Mouse (Mus musculus) heart, embryonic 13.5 days (tissue): ENCODE data around the gene Rbms1. TPM values are rescaled to one million over a fixed set of nuclear protein-coding genes. Genes with fewer than 3 reads are reported as not detected.

Experiments used
- ATAC-seq: fragments of 200-750 bp; cut with Nextera tagmentation; 2 replicates; pipeline ENCODE4 v1.8.0; 2017; ENCODE audit warnings: moderate TSS enrichment; ENCODE audit not compliant: insufficient number of reproducible peaks, low FRiP score, low TSS enrichment; ENCODE audit errors: extremely low read depth
- H3K27ac ChIP-seq: fragments of 300-500 bp; sonication (generic); replicated peaks from 2 replicates; pipeline ENCODE4 v1.5.1; 2015; ENCODE audit warnings: moderate library complexity, mild to moderate bottlenecking, inconsistent platforms
- H3K27me3 ChIP-seq: fragments of 300-500 bp; sonication (generic); replicated peaks from 2 replicates; pipeline ENCODE4 v1.6.1; 2015; ENCODE audit warnings: mild to moderate bottlenecking, inconsistent platforms
- H3K36me3 ChIP-seq: fragments of 300-500 bp; sonication (generic); 2 replicates; pipeline ENCODE4 v1.6.1; 2015; ENCODE audit warnings: mild to moderate bottlenecking, inconsistent platforms
- H3K4me1 ChIP-seq: fragments of 300-500 bp; sonication (generic); 2 replicates; pipeline ENCODE4 v1.6.1; 2015; ENCODE audit warnings: inconsistent platforms
- H3K4me2 ChIP-seq: fragments of 300-500 bp; sonication (generic); 2 replicates; pipeline ENCODE4 v1.6.1; 2015; ENCODE audit warnings: inconsistent platforms, mild to moderate bottlenecking, moderate library complexity
- H3K4me3 ChIP-seq: fragments of 300-500 bp; sonication (generic); 2 replicates; pipeline ENCODE4 v1.5.1; 2015; ENCODE audit warnings: moderate library complexity, mild to moderate bottlenecking, inconsistent platforms
- H3K9ac ChIP-seq: fragments of 300-500 bp; sonication (generic); 2 replicates; pipeline ENCODE4 v1.6.1; 2015; ENCODE audit warnings: inconsistent platforms, mild to moderate bottlenecking, moderate library complexity
- H3K9me3 ChIP-seq: fragments of 300-500 bp; sonication (generic); 2 replicates; pipeline ENCODE4 v1.6.1; 2016; ENCODE audit warnings: inconsistent platforms
- WGBS: fragments of 180-500 bp; shearing (Covaris S2); methylation state at CpG from one replicate; pipeline ENCODE4 v1.1.7; 2015; ENCODE audit warnings: mixed read lengths; 5-methylcytosine and 5-hydroxymethylcytosine counted together
- polyA plus RNA-seq: library from polyadenylated mRNA; unstranded; fragments of >200 nt; fragmentation: Nextera tagmentation; extraction: Ambion mirVana; gene quantifications from 2 replicates; pipeline ENCODE4 v1.2.1, GENCODE M21; 2015

Rbms1 gene
- polyA plus RNA-seq, 1 experiment from 2014 or later, result 89.2 TPM

DNA sequence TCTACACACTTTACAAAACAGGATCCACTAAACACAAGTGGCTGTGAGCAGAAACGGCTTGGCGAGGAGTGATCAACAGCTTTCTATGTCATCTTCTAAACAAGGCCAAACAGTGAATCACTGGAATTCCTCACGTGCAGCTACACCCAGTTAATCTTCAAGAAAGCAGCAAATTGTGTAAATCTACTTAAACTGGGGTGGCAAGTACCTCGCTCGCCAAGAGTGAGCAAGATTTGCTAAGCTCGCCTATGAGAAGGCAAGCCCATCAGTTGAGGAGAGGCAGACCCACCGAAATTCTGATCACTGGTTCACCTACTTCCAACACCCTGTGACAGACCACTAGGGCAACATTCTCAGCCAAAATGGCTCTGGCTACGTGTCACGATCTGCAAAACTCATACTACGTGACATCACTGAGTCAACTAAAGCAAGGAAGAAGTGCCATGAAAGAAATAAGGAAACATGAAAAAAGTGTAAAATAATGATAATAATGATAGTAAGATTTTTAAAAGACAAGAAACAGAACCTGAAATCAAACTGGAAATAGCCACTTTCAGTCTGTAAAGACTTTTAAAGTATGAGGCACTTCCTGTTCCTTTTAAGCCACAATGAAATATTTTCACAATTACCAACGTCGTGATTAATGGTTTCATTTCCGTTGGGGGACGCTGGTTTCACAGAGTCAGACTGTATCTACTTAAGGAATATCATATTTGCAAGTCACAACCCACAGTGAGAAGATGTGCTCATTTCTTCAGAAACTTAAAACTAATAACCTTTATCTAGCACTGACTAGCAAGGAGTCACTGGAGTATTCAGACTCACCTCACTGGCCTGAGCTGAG is 85.2 kb downstream of the Rbms1 start:
- H3K4me1 ChIP-seq, result peaks cover 87% of the 10 kb centered on the region
- WGBS, result 50% methylated on average over 14 of the region's 14 CpGs

DNA sequence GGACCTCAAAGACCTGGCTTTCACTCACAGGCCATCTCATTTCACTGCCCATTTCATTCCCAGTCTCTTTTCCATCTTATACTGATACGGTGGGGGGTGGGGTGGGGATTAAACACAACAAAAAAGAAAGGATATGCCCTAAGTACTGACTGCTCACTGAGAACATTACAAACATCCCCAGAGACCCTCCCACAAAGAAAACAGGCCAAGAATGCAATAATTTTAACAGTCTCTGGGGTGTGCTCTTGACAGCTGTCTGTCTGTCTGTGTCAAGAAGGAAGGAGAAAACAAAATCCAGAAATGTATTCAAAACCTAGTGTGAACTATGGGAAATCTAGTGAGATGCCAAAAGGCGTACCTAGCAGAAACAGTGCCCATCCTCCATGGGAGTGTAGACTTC is 86.1 kb downstream of the Rbms1 start:
- 0 out of 2 replicates have a peak overlapping the region, but pooled peaks have one; percentile 10 for H3K4me2 ChIP-seq
- H3K36me3 ChIP-seq, result peaks cover 5% of the 10 kb centered on the region; the same call in 1 of the 2 replicates
- peak overlapping the region; percentile 60; the same call in 1 of the 2 replicates for H3K9ac ChIP-seq
- H3K4me3 ChIP-seq, result no peak overlapping the region
- H3K9me3 ChIP-seq, result no peaks in the 10 kb centered on the region
- 53% methylated on average over 2 of the region's 2 CpGs for WGBS
- peak overlapping the region; percentile 21; the same call in 1 of the 2 replicates for H3K27ac ChIP-seq
- no peaks in the 10 kb centered on the region for H3K27me3 ChIP-seq
- ATAC-seq, result no peak
- H3K4me1 ChIP-seq, result peaks cover 87% of the 10 kb centered on the region

More for the DNA sequence above, 85.2 kb downstream of the Rbms1 start:
- Histone ChIP-seq H3K4me2 (peak overlapping the region; percentile 38), H3K36me3 (peaks cover 5% of the 10 kb centered on the region; the same call in 1 of the 2 replicates), H3K9me3 (no peaks in the 10 kb centered on the region), H3K4me3 (no peak overlapping the region), H3K9ac (no peak overlapping the region), H3K27me3 (no peaks in the 10 kb centered on the region), H3K27ac (peak overlapping the region; percentile 21; the same call in 1 of the 2 replicates)
- ATAC-seq, result no peak

DNA sequence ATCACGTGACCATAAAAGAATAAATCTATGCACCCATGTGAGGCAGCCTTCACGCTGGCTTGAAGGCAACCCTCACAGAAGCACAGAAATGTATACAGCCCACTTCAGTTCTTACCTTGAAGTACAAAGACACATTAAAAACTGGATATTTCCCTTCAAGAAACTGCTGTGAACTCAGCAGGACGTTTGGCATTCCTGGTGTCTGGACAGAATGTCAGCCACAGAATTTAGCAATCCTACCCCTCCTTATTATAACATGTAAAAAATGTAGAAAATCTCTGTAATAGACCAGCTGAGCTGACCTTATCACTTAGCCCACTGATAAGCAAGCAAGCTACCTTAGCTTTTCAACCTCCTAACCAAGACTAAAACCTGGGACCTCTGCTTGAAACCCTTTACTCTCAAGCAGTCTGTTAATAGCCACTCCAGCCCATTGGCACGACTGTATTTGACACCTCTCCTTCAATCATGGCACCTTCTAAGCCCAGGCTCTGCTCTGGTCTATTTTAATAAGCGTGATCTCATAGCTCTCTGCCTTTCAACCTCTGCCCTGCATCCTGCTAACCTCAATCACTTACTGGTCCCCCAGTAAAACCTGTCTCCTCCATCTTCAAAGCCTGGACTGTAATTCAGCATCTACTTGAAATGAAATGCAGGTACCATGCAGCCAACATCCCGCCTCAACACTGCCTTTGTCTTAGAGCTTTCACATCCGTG is 90.7 kb downstream of the Rbms1 start:
- Histone ChIP-seq H3K9ac (no peak overlapping the region), H3K4me2 (0 out of 2 replicates have a peak overlapping the region, but pooled peaks have one; percentile 1), H3K4me1 (peaks cover 97% of the 10 kb centered on the region), H3K27ac (peak overlapping the region; percentile 64), H3K9me3 (no peaks in the 10 kb centered on the region), H3K36me3 (no peaks in the 10 kb centered on the region), H3K27me3 (no peaks in the 10 kb centered on the region), H3K4me3 (no peak overlapping the region)
- ATAC-seq, result no peak
- 47% methylated on average over 7 of the region's 7 CpGs for WGBS

GRCm38 (mm10) chr2:60871001-60871400 is 92.0 kb downstream of the Rbms1 start:
- H3K27ac ChIP-seq, result peak overlapping the region; percentile 64
- 14% methylated on average over 5 of the region's 5 CpGs for WGBS
- no peak; the same call in 1 of the 2 replicates for ATAC-seq
- H3K27me3 ChIP-seq, result no peaks in the 10 kb centered on the region
- H3K4me1 ChIP-seq, result peaks cover 97% of the 10 kb centered on the region
- H3K9me3 ChIP-seq, result no peaks in the 10 kb centered on the region
- H3K36me3 ChIP-seq, result no peaks in the 10 kb centered on the region
- H3K4me2 ChIP-seq, result peak overlapping the region; percentile 20
- no peak overlapping the region for H3K4me3 ChIP-seq
- no peak overlapping the region for H3K9ac ChIP-seq

DNA sequence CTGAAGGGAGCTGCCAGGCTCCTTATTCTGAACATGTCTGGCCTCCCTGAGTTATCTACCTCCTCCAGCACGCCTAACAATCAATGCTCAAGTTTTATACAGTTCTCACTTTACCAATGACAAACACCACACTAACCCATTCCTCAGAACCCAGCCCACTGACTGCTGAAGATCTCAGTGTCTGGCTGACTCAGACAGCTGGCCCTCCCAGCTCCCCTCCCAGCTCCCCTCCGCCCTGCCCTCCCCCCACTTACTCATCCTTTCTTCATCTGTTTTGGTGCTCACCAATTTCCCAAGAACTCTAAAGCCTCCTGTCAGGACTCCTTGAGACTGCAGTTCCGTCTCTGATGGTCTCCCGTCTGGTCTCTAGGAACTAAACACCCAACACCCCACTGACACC is 92.5 kb downstream of the Rbms1 start:
- ATAC-seq, result no peak
- WGBS, result 30% methylated on average over 4 of the region's 4 CpGs
- Histone ChIP-seq H3K4me3 (no peak overlapping the region), H3K36me3 (no peaks in the 10 kb centered on the region), H3K9ac (no peak overlapping the region), H3K27ac (peak overlapping the region; percentile 64), H3K9me3 (no peaks in the 10 kb centered on the region), H3K27me3 (no peaks in the 10 kb centered on the region), H3K4me1 (peaks cover 96% of the 10 kb centered on the region), H3K4me2 (peak overlapping the region; percentile 20)

DNA sequence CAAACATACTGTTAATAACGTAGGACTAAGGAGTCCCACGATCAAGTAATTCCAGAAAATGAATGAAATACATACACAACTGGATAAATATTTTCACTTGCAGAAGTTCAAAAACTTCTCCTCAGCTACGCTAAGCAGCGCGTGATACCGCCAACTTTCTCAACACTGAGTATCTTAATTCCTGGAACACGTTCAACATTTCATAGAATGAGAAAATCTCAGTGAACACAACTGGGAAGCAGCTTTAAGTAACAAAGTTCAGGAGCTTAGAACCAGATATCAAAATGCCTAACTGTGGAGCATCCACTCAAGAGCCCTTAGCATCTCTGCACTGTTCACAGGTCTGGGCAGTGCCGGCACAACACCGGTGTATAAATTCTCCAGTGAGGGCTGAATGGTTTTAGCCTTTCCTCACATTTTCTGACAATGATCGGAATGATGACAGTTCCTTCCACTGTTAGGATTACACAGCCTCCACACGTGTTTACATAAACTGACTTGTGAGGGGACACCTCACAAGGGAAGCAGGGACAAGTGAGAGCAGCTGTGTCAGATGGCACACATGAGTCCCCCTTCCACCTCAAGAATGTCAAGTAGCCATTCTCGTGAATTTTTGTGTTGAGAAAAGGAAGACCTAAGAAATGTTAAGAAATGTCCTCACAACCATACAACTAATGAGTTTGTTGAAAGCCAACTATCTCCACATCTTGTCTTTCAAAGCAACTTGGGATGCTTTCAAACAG is 93.8 kb downstream of the Rbms1 start:
- WGBS, result 55% methylated on average over 12 of the region's 12 CpGs
- no peak overlapping the region for H3K4me3 ChIP-seq
- H3K9ac ChIP-seq, result no peak overlapping the region
- H3K27ac ChIP-seq, result peak overlapping the region; percentile 17; the same call in 1 of the 2 replicates
- no peaks in the 10 kb centered on the region for H3K36me3 ChIP-seq
- no peaks in the 10 kb centered on the region for H3K9me3 ChIP-seq
- no peaks in the 10 kb centered on the region for H3K27me3 ChIP-seq
- H3K4me1 ChIP-seq, result peaks cover 98% of the 10 kb centered on the region
- H3K4me2 ChIP-seq, result no peak overlapping the region
- no peak for ATAC-seq

- peaks cover 98% of the 10 kb centered on the region for H3K4me1 ChIP-seq
- no peak overlapping the region for H3K27ac ChIP-seq
- H3K9me3 ChIP-seq, result no peaks in the 10 kb centered on the region
- no peak overlapping the region for H3K4me2 ChIP-seq
- 37% methylated on average over 4 of the region's 4 CpGs for WGBS
- ATAC-seq, result no peak
- no peak overlapping the region for H3K9ac ChIP-seq
- no peaks in the 10 kb centered on the region for H3K36me3 ChIP-seq
- H3K4me3 ChIP-seq, result no peak overlapping the region
- H3K27me3 ChIP-seq, result no peaks in the 10 kb centered on the region
Observed at GRCm38 (mm10) chr2:60868060-60868662, 94.8 kb downstream of the Rbms1 start.

DNA sequence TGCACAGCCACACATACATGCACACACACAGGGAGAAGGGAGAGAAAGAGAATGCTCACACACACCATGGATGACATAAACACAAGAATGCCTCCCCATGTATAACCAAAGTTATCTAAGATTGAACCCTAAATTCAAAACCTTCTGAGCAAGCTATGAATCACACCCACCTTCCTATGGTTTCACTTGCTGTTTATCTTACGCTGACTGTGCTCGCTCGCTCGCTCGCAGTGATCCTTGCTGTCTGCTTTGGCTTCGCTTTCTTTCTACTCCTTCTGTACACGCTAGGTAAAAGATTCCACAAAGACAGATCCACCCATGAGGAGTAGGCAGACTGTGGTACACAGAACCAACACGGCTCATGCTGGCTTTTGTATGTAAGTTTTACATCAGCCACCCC is 95.7 kb downstream of the Rbms1 start:
- H3K9ac ChIP-seq, result no peak overlapping the region
- H3K4me2 ChIP-seq, result no peak overlapping the region
- peaks cover 93% of the 10 kb centered on the region for H3K4me1 ChIP-seq

DNA sequence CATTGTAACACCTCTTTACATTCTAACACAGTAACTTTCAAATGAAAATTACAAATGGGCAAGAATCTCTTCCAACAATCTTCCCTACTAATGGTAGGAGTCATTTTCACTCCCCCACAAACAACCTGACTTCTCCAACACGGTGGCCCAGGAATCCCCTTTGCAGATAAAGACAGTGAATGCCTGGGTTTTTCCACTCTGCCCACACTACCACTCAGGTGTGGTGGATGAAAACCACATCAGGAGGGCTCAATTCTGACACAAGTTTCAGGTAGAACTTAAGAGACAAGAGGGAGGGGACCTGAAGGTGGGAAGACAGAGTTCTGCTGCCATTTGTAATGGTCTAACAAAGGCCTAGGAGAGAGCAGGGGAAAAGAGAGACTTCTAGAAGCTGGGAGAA is 97.1 kb downstream of the Rbms1 start:
- Histone ChIP-seq H3K4me1 (peaks cover 79% of the 10 kb centered on the region), H3K27me3 (no peaks in the 10 kb centered on the region), H3K27ac (no peak overlapping the region), H3K9me3 (no peaks in the 10 kb centered on the region), H3K9ac (no peak overlapping the region), H3K4me3 (no peak overlapping the region), H3K4me2 (no peak overlapping the region), H3K36me3 (peaks cover 13% of the 10 kb centered on the region)
- WGBS, result 9% methylated on average over 1 of the region's 1 CpGs
- no peak for ATAC-seq

More for the DNA sequence above, 95.7 kb downstream of the Rbms1 start:
- ATAC-seq, result no peak
- H3K9me3 ChIP-seq, result no peaks in the 10 kb centered on the region
- H3K27me3 ChIP-seq, result no peaks in the 10 kb centered on the region
- 86% methylated on average over 8 of the region's 8 CpGs for WGBS
- peaks cover 6% of the 10 kb centered on the region; the same call in 1 of the 2 replicates for H3K36me3 ChIP-seq
- H3K4me3 ChIP-seq, result no peak overlapping the region
- no peak overlapping the region for H3K27ac ChIP-seq

GRCm38 (mm10) chr2:60864977-60865376 is 98.0 kb downstream of the Rbms1 start:
- Histone ChIP-seq H3K4me3 (no peak overlapping the region), H3K27me3 (no peaks in the 10 kb centered on the region), H3K9me3 (no peaks in the 10 kb centered on the region), H3K4me2 (no peak overlapping the region), H3K9ac (no peak overlapping the region), H3K36me3 (peaks cover 18% of the 10 kb centered on the region), H3K27ac (no peak overlapping the region), H3K4me1 (peaks cover 70% of the 10 kb centered on the region)
- ATAC-seq, result no peak
- WGBS, result 38% methylated on average over 5 of the region's 5 CpGs
